Mouse (Mus musculus): ENCODE measurements at regions not wholly inside any gene's neighbourhood (a gene's known extent, or its start where the extent isn't known, plus 50 kb on each side); places are given as distances from the start of the nearest gene placed in this dataset.

DNA sequence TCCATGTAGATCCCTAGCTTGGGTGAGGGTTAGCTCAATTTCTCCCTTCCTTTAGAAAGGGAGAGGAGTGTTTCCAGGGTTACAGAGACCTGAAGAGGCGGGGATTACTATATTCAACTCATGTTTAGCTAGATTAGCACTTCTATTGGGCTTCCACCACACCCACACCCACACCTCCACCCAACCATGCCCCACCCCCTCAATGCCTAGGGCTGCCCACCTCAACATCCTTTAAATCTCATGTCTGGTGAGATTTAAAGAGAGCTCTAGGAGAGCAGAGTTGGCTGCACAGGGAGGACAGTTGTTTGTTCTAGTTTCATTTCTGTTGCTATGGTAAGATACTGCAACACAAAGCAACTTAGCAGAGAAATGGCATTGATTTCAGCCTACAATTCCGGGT is 113.8 kb upstream of the Cops8 start:
- no peaks in the 10 kb centered on the region for H3K36me3 ChIP-seq
- H3K9me3 ChIP-seq (replicated peaks): 0 out of 2 replicates have a peak, but pooled peaks cover 6% of the 10 kb centered on the region
- H3K9ac ChIP-seq: no peak overlapping the region
- H3K27ac ChIP-seq (ENCODE audit: poor library complexity, severe bottlenecking): no peak overlapping the region
- 80% methylated on average over 2 of the region's 2 CpGs for WGBS
- no peak overlapping the region for H3K4me2 ChIP-seq
- 0 out of 2 replicates have a peak, but pooled peaks cover 2% of the 10 kb centered on the region for H3K4me1 ChIP-seq (replicated peaks)
- H3K4me3 ChIP-seq: no peak overlapping the region
- no peaks in the 10 kb centered on the region for H3K27me3 ChIP-seq (replicated peaks)
- ATAC-seq (ENCODE audit: insufficient number of reproducible peaks, low FRiP score): no peak

DNA sequence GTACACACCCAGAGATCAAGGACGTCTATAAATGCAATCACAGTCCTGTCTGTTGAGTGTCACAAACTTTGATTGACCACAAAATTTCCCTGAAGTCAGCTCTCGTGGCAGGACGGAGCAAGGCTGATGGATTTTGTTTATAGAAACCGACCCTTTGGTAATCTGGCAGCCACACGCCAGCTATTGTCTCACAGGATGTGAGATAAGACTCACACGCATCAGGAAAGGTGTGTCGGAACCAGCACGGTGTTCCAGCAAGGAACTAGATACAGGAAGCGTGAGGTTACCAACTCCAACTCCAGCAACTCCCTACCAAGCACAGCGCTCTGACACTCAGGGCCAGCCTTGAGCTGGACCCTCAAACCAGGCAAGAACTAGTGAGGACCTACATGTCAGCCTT is 112.4 kb upstream of the Cops8 start:
- Histone ChIP-seq H3K9me3 (replicated peaks) (0 out of 2 replicates have a peak, but pooled peaks cover 6% of the 10 kb centered on the region), H3K9ac (no peak overlapping the region), H3K27ac (ENCODE audit: poor library complexity, severe bottlenecking) (no peak overlapping the region), H3K4me3 (no peak overlapping the region), H3K4me1 (replicated peaks) (0 out of 2 replicates have a peak, but pooled peaks cover 2% of the 10 kb centered on the region), H3K27me3 (replicated peaks) (no peaks in the 10 kb centered on the region), H3K36me3 (no peaks in the 10 kb centered on the region), H3K4me2 (no peak overlapping the region)
- peak; percentile 42; the same call in 1 of the 2 replicates for ATAC-seq (ENCODE audit: insufficient number of reproducible peaks, low FRiP score)
- WGBS: 54% methylated on average over 10 of the region's 10 CpGs

DNA sequence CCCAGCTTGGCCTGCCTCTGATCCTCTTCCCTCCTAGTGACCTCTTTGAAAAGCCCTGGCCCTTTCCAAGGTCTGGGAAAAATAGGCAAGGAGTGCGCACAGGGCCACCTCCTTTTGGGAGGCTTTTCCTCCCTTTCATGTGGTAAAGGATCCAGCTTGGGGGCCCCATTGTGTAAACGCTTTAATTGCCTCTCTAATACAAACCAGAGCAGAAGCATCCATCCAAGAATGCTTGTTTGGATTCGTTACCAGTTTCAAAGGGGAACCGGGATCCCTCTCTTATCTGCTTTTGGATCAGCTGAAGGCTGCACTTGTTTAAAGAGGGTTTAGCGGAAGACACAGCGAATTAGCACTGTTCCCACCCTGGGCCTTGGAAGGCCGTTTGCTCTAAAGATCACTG is 109.3 kb upstream of the Cops8 start:
- Histone ChIP-seq H3K9me3 (replicated peaks) (no peaks in the 10 kb centered on the region; the same call in 1 of the 2 replicates), H3K4me3 (no peak overlapping the region), H3K4me1 (replicated peaks) (0 out of 2 replicates have a peak, but pooled peaks cover 2% of the 10 kb centered on the region), H3K27me3 (replicated peaks) (no peaks in the 10 kb centered on the region), H3K4me2 (no peak overlapping the region), H3K36me3 (no peaks in the 10 kb centered on the region), H3K9ac (no peak overlapping the region), H3K27ac (ENCODE audit: poor library complexity, severe bottlenecking) (no peak overlapping the region)
- no peak for ATAC-seq (ENCODE audit: insufficient number of reproducible peaks, low FRiP score)
- 42% methylated on average over 7 of the region's 7 CpGs for WGBS

DNA sequence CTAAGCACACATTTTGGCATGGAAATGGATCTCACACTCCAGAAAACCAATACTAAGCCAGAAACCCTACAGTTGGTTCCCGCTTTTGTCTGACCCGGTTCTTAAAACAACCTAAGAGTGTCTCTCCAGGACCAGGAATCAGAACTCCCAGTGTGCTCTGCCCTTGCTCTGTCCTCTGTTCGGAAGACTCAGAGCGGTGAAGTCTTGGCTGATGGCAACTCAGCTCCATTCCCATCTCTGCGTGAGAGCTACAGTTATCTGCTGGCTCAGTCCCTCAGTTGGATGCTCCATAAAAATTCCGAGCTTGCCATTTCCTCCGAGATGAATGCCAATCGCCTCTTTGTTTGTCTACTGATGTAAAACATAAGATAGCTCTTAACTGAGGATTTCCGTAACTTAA is 107.6 kb upstream of the Cops8 start:
- Histone ChIP-seq H3K36me3 (no peaks in the 10 kb centered on the region), H3K4me3 (no peak overlapping the region), H3K9me3 (replicated peaks) (peaks cover 6% of the 10 kb centered on the region), H3K9ac (no peak overlapping the region), H3K27me3 (replicated peaks) (no peaks in the 10 kb centered on the region), H3K27ac (ENCODE audit: poor library complexity, severe bottlenecking) (no peak overlapping the region), H3K4me2 (no peak overlapping the region), H3K4me1 (replicated peaks) (0 out of 2 replicates have a peak, but pooled peaks cover 2% of the 10 kb centered on the region)
- no peak for ATAC-seq (ENCODE audit: insufficient number of reproducible peaks, low FRiP score)
- WGBS: 79% methylated on average over 9 of the region's 9 CpGs

DNA sequence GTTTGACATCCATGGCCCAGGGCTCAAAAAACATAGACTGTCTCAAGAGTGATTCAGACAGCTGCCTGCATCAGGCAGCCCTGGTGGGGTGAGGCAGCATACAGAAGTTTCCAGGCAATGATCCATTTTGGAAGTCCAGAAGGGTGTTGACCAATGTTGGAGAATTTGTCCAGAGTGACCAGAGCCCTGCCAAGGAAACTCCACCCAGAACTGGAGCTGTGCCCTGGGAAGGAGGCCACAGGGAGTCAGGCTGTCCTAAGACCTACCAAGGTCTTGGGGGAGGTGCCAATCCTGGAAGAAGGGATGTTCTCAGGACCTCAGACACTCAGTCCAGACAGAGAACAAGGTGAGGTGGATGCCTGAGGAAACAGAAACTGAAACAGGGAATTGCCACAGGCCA is 105.2 kb upstream of the Cops8 start:
- Histone ChIP-seq H3K4me1 (replicated peaks) (0 out of 2 replicates have a peak, but pooled peaks cover 2% of the 10 kb centered on the region), H3K4me3 (no peak overlapping the region), H3K9ac (no peak overlapping the region), H3K9me3 (replicated peaks) (peaks cover 6% of the 10 kb centered on the region), H3K27me3 (replicated peaks) (no peaks in the 10 kb centered on the region), H3K27ac (ENCODE audit: poor library complexity, severe bottlenecking) (no peak overlapping the region), H3K4me2 (no peak overlapping the region), H3K36me3 (no peaks in the 10 kb centered on the region)
- ATAC-seq (ENCODE audit: insufficient number of reproducible peaks, low FRiP score): no peak

DNA sequence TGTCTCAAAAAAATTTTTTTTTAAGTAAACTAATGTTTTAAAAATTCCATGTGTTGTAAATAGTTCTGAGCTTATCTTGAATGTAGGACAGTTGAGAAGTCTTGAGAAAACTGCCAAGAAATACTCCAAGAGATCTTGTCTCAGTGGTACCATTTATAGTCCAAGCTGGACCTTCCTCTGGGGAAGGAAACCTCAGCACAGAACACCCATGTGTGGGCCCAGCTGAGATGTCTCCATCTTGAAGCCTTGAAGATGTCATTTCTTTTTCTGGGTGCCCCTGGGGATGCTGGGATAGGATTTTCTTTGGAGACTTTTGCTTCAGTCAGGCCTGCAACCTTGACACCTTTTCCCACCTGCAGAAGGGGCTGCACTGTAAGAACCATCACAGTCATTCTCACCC is 101.4 kb upstream of the Cops8 start:
- Histone ChIP-seq H3K9ac (no peak overlapping the region), H3K27ac (ENCODE audit: poor library complexity, severe bottlenecking) (no peak overlapping the region), H3K27me3 (replicated peaks) (no peaks in the 10 kb centered on the region), H3K4me3 (no peak overlapping the region), H3K4me1 (replicated peaks) (peaks cover 26% of the 10 kb centered on the region), H3K4me2 (no peak overlapping the region), H3K36me3 (no peaks in the 10 kb centered on the region), H3K9me3 (replicated peaks) (peaks cover 6% of the 10 kb centered on the region)
- no peak for ATAC-seq (ENCODE audit: insufficient number of reproducible peaks, low FRiP score)

DNA sequence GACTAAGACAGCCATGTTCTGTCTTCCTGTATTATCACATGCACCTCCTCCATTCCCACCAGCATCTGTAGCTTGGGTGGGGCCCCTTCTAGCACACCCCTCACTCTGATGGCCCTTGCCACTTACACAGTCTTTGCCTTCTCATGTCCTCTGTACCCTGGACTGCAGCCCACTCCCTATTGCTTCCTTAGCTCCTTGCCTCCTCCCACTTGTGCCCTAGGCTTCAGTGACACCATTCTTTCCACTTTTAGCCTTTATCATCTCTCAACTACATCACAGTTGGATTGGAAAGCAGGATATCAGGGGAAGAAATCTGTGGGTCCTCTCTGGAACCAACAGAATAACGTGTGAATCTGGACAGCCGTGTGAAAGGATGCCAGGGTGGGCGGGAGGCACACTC is 100.4 kb upstream of the Cops8 start:
- H3K4me2 ChIP-seq: no peak overlapping the region
- no peaks in the 10 kb centered on the region for H3K36me3 ChIP-seq
- no peak overlapping the region for H3K9ac ChIP-seq
- 78% methylated on average over 3 of the region's 3 CpGs for WGBS
- no peaks in the 10 kb centered on the region for H3K27me3 ChIP-seq (replicated peaks)
- no peak for ATAC-seq (ENCODE audit: insufficient number of reproducible peaks, low FRiP score)
- H3K27ac ChIP-seq (ENCODE audit: poor library complexity, severe bottlenecking): no peak overlapping the region
- H3K4me3 ChIP-seq: no peak overlapping the region
- peaks cover 6% of the 10 kb centered on the region for H3K9me3 ChIP-seq (replicated peaks)
- peaks cover 26% of the 10 kb centered on the region for H3K4me1 ChIP-seq (replicated peaks)

DNA sequence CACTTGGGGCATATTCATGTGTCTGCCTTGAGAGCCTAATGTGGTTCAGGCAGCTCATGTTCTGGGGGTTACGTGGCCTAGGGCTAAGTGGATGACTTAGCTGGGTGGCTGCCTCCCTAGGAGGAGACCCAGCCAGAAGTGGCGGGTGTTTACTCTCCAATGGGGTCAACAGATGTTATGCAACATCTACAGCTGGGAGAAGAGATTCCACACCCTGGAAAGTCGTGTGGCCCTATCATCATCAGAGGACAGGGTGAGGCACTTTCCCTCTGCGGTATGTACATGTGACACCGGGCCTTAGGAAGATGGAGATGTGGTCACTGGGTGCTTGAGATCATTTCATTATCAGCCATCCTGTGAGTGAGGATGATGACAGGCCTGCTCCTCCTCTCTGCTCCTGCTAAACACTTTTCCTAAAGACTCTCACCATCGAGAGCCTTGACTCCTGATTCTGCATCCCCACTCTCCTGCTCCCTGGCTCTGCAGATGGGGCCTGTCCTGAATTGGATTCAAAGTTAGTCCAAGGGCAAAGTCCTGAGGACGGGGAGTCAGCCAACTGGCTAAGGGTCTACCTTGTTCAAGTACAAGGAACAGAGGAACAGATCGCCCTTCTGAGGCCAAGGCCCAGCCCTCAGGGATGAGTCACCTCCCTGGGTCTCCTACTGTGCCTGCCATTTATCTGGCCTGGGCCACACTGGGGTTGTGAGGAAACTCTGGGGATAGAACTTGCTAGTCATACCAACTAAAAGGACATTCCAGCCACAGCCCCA is 99.8 kb upstream of the Cops8 start:
- no peak overlapping the region for H3K9ac ChIP-seq
- H3K4me1 ChIP-seq (replicated peaks): peaks cover 26% of the 10 kb centered on the region
- no peaks in the 10 kb centered on the region for H3K27me3 ChIP-seq (replicated peaks)
- 50% methylated on average over 8 of the region's 8 CpGs for WGBS
- H3K4me2 ChIP-seq: no peak overlapping the region
- H3K36me3 ChIP-seq: no peaks in the 10 kb centered on the region
- H3K27ac ChIP-seq (ENCODE audit: poor library complexity, severe bottlenecking): peak overlapping the region; percentile 76
- peaks cover 6% of the 10 kb centered on the region; the same call in 1 of the 2 replicates for H3K9me3 ChIP-seq (replicated peaks)
- no peak overlapping the region for H3K4me3 ChIP-seq
- ATAC-seq (ENCODE audit: insufficient number of reproducible peaks, low FRiP score): no peak

DNA sequence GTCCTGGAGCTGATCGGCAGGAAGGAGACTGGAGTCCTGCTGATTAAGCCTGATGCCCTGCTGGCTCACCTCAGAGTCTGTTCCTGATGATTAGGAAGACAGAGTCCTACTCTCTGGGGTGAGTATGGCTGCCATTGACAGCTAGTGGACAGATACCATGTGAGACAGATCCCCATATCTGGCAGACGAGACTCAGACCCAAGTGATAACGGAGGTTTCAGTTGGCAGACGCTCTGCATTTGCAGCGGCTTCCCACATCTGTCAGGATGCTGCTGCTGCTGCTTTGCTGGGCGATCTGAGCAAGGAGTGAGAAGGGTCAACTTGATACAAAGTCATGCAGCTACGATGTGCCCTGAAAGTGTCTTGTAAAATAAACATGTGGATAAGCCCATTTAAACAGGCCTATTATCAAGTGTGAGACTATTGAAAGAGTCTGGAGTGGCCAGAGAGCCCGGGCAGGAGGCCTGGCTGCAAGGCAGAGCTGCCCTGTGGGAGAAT is 98.1 kb upstream of the Cops8 start:
- H3K4me1 ChIP-seq (replicated peaks): peaks cover 26% of the 10 kb centered on the region
- H3K4me2 ChIP-seq: peak overlapping the region; percentile 37; the same call in 1 of the 2 replicates
- H3K4me3 ChIP-seq: no peak overlapping the region
- 0 out of 2 replicates have a peak, but pooled peaks cover under 1% of the 10 kb centered on the region for H3K9me3 ChIP-seq (replicated peaks)
- peak overlapping the region; percentile 76 for H3K27ac ChIP-seq (ENCODE audit: poor library complexity, severe bottlenecking)
- peak; percentile 89 for ATAC-seq (ENCODE audit: insufficient number of reproducible peaks, low FRiP score)
- no peaks in the 10 kb centered on the region for H3K27me3 ChIP-seq (replicated peaks)
- WGBS: 2% methylated on average over 8 of the region's 8 CpGs
- H3K36me3 ChIP-seq: no peaks in the 10 kb centered on the region
- no peak overlapping the region for H3K9ac ChIP-seq

DNA sequence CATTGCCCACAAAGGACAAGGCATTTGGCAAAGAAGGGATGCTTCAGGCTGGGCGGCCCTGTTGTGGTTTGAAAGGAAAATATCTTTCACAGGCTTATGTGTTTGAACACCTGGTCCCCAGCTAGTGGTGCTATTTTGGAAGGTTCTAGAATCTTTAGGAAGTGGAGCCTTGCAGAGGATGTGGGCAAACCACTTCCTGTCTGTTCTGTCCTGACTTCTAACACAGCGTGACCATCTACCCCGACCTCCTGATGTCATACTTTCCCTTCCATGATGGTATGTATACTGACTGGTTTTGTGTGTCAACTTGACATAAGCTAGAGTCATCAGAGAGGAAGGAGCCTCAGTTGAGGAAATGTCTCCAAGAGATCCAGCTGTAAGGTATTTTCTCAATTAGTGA is 97.2 kb upstream of the Cops8 start:
- no peaks in the 10 kb centered on the region for H3K27me3 ChIP-seq (replicated peaks)
- 72% methylated on average over 3 of the region's 3 CpGs for WGBS
- no peak overlapping the region for H3K4me3 ChIP-seq
- H3K9me3 ChIP-seq (replicated peaks): no peaks in the 10 kb centered on the region
- no peak overlapping the region for H3K9ac ChIP-seq
- peak overlapping the region; percentile 76 for H3K27ac ChIP-seq (ENCODE audit: poor library complexity, severe bottlenecking)
- H3K4me2 ChIP-seq: no peak overlapping the region
- no peaks in the 10 kb centered on the region for H3K36me3 ChIP-seq
- H3K4me1 ChIP-seq (replicated peaks): peaks cover 26% of the 10 kb centered on the region
- ATAC-seq (ENCODE audit: insufficient number of reproducible peaks, low FRiP score): no peak

DNA sequence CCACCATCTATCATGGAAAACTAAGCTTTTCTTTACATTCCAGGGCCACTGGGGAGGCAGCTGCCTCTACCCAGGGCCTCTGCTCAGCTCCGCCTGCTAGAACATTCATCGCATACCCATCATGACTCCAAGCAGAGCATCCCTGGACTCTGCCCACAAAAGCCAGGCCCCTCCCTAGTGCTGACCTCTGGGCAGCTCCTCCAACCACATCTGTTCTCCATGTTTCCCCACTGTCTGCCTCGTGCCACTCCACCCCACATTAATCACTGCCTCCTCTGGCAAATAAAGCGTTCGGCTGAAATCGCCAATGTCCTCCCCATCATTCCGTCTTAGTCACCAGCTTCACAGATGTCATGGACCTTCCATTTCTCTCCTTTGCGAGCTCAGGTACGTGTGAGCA is 96.2 kb upstream of the Cops8 start:
- ATAC-seq (ENCODE audit: insufficient number of reproducible peaks, low FRiP score): no peak
- Histone ChIP-seq H3K36me3 (no peaks in the 10 kb centered on the region), H3K27me3 (replicated peaks) (no peaks in the 10 kb centered on the region), H3K4me2 (no peak overlapping the region), H3K27ac (ENCODE audit: poor library complexity, severe bottlenecking) (no peak overlapping the region), H3K4me3 (no peak overlapping the region), H3K4me1 (replicated peaks) (peaks cover 26% of the 10 kb centered on the region), H3K9ac (no peak overlapping the region), H3K9me3 (replicated peaks) (no peaks in the 10 kb centered on the region)
- WGBS: 78% methylated on average over 9 of the region's 9 CpGs
